Mouse (Mus musculus) small intestine, adult 2 months (tissue): ENCODE data around the gene Ppm1f.

Experiments used
- CTCF ChIP-seq: fragments of 200-500 bp; IDR thresholded peaks from 2 replicates; pipeline ENCODE4 v1.5.1; 2012; ENCODE audit warnings: low read depth, mild to moderate bottlenecking, control low read depth, inconsistent platforms, low read length, moderate library complexity, mixed read lengths; ENCODE audit not compliant: insufficient replicate concordance, insufficient read length; ENCODE audit errors: extremely low read depth
- POLR2A ChIP-seq: fragments of 200-500 bp; IDR thresholded peaks from 2 replicates; pipeline ENCODE4 v1.6.1; 2012; ENCODE audit warnings: low read depth, mild to moderate bottlenecking, control low read depth, inconsistent platforms, low read length, moderate library complexity

DNA sequence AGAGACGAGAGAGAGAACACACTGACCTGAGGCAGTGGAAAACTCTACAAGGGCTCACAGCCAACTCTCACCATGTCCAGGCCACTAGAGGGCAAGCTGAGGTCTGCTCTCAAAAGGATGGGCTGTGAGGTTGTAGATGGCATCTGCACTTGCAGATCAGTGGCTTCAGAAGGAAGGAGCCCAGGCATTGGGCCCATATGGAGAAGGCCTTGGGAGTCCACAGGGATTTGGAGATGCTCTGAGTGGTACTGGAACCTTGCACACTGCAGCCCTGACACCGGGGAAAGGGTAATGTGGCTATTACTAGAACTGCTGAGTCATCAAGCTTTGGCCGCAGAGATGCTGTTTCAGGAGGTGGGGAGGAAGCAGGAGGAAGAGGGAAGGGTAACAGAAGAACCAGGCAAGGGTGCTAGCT is 24.8 kb downstream of the Ppm1f start:
- TF ChIP-seq CTCF: peak; percentile 50; the same call in 1 of the 2 replicates
- TF ChIP-seq POLR2A: no peak
